Mouse (Mus musculus) heart, postnatal 0 days (tissue): ENCODE measurements around the gene Ptprn2. TPM values are rescaled to one million over a fixed set of nuclear protein-coding genes. Genes with fewer than 3 reads are reported as not detected.

ENCODE experiments used
- ATAC-seq: fragments of 200-750 bp; cut with Nextera tagmentation; 2 replicates; pipeline ENCODE4 v1.8.0; 2017; ENCODE audit warnings: low read depth, moderate number of reproducible peaks, moderate library complexity; ENCODE audit not compliant: insufficient read depth
- DNase-seq: peaks from one replicate; pipeline ENCODE4 v3.0.0-alpha.2; 2016; ENCODE audit warnings: low spot score
- H3K27ac ChIP-seq: fragments of 300-500 bp; sonication (generic); 2 replicates; pipeline ENCODE4 v1.5.1; 2014; ENCODE audit warnings: low read depth, mild to moderate bottlenecking
- H3K27me3 ChIP-seq: fragments of 300-500 bp; sonication (generic); 2 replicates; pipeline ENCODE4 v1.6.1; 2014; ENCODE audit warnings: low read length, mixed read lengths; ENCODE audit not compliant: control insufficient read depth, insufficient read depth
- H3K36me3 ChIP-seq: fragments of 300-500 bp; sonication (generic); replicated peaks from 2 replicates; pipeline ENCODE4 v1.6.1; 2014; ENCODE audit warnings: low read length, mixed read lengths; ENCODE audit not compliant: control insufficient read depth, insufficient read depth
- H3K4me1 ChIP-seq: fragments of 300-500 bp; sonication (generic); 2 replicates; pipeline ENCODE4 v1.6.1; 2014; ENCODE audit warnings: antibody characterized with exemption; ENCODE audit not compliant: control insufficient read depth, insufficient read depth
- H3K4me2 ChIP-seq: fragments of 300-500 bp; sonication (generic); 2 replicates; pipeline ENCODE4 v1.6.1; 2014; ENCODE audit warnings: low read depth, mild to moderate bottlenecking, low read length, moderate library complexity
- H3K4me3 ChIP-seq: fragments of 300-500 bp; sonication (generic); 2 replicates; pipeline ENCODE4 v1.5.1; 2014; ENCODE audit warnings: low read depth, low read length
- H3K9ac ChIP-seq: fragments of 300-500 bp; sonication (generic); replicated peaks from 2 replicates; pipeline ENCODE4 v1.6.1; 2014; ENCODE audit warnings: low read depth, low read length, mixed read lengths
- H3K9me3 ChIP-seq: fragments of 300-500 bp; sonication (generic); replicated peaks from 2 replicates; pipeline ENCODE4 v1.6.1; 2016; ENCODE audit warnings: low read length; ENCODE audit not compliant: control insufficient read depth
- CTCF ChIP-seq: IDR thresholded peaks from 2 replicates; pipeline ENCODE4 v1.5.1; 2016; ENCODE audit warnings: antibody characterized with exemption, control low read depth, low read depth
- EP300 ChIP-seq: IDR thresholded peaks from 2 replicates; pipeline ENCODE4 v1.6.1; 2016; ENCODE audit warnings: antibody characterized with exemption, low read depth
- WGBS: fragments of 180-500 bp; shearing (Covaris S2); extraction: QIAGEN DNeasy Blood & Tissue Kit; methylation state at CpG from one replicate; pipeline ENCODE4 v1.1.7; 2014; 5-methylcytosine and 5-hydroxymethylcytosine counted together
- polyA plus RNA-seq: library from polyadenylated mRNA; unstranded; fragments of >200 nt; fragmentation: Nextera tagmentation; extraction: Ambion mirVana; gene quantifications from 2 replicates; pipeline ENCODE4 v1.2.1, GENCODE M21; 2015
- total RNA-seq: library from RNA; depleted of rRNA; stranded (reverse); fragments of >200 nt; gene quantifications from 2 replicates; pipeline ENCODE4 v1.2.3, GENCODE M21; 2014; ENCODE audit warnings: low replicate concordance

The Ptprn2 gene
- total and polyA plus RNA-seq, 2 experiments from 2014 or later: not detected

- no peak overlapping the region for H3K4me2 ChIP-seq
- 52% methylated on average over 3 of the region's 3 CpGs for WGBS
- H3K4me3 ChIP-seq: no peak overlapping the region
- TF ChIP-seq EP300 (no peak), CTCF (no peak)
- H3K4me1 ChIP-seq: no peaks in the 10 kb centered on the region
- H3K36me3 ChIP-seq: no peaks in the 10 kb centered on the region
- H3K9ac ChIP-seq: no peak overlapping the region
- no peak overlapping the region for H3K27ac ChIP-seq
- DNase-seq: no peak
- H3K9me3 ChIP-seq: no peaks in the 10 kb centered on the region
- no peak for ATAC-seq
- H3K27me3 ChIP-seq: no peaks in the 10 kb centered on the region
These were observed 10.8 kb upstream of the Ptprn2 start for GRCm38 (mm10) chr12:116474676-116475075.

GRCm38 (mm10) chr12:116478771-116479170 lies 6.7 kb upstream of the Ptprn2 start:
- 31% methylated on average over 1 of the region's 1 CpGs for WGBS
- H3K4me1 ChIP-seq: no peaks in the 10 kb centered on the region
- H3K4me3 ChIP-seq: no peak overlapping the region
- TF ChIP-seq EP300 (no peak), CTCF (no peak)
- no peak overlapping the region for H3K27ac ChIP-seq
- ATAC-seq (no peak), DNase-seq (no peak)
- H3K9me3 ChIP-seq: no peaks in the 10 kb centered on the region
- H3K4me2 ChIP-seq: no peak overlapping the region
- no peaks in the 10 kb centered on the region for H3K27me3 ChIP-seq
- H3K9ac ChIP-seq: no peak overlapping the region
- no peaks in the 10 kb centered on the region for H3K36me3 ChIP-seq

- WGBS: 67% methylated on average over 1 of the region's 1 CpGs
- DNase-seq (no peak), ATAC-seq (no peak)
- Histone ChIP-seq H3K27ac (no peak overlapping the region), H3K27me3 (peaks cover 21% of the 10 kb centered on the region), H3K36me3 (no peaks in the 10 kb centered on the region), H3K4me2 (no peak overlapping the region), H3K4me3 (no peak overlapping the region), H3K4me1 (peaks cover 9% of the 10 kb centered on the region), H3K9me3 (no peaks in the 10 kb centered on the region), H3K9ac (no peak overlapping the region)
- TF ChIP-seq EP300: no peak
- no peak for TF ChIP-seq CTCF
These were observed 3.6 kb upstream of the Ptprn2 start for GRCm38 (mm10) chr12:116481921-116482320.

- ATAC-seq (no peak), DNase-seq (no peak)
- TF ChIP-seq CTCF (no peak), EP300 (no peak)
- Histone ChIP-seq H3K9me3 (no peaks in the 10 kb centered on the region), H3K27me3 (peaks cover 29% of the 10 kb centered on the region), H3K4me3 (no peak overlapping the region), H3K9ac (no peak overlapping the region), H3K27ac (no peak overlapping the region), H3K4me2 (no peak overlapping the region), H3K4me1 (peaks cover 9% of the 10 kb centered on the region), H3K36me3 (no peaks in the 10 kb centered on the region)
- 35% methylated on average over 2 of the region's 2 CpGs for WGBS
These were observed 1.9 kb upstream of the Ptprn2 start for GRCm38 (mm10) chr12:116483581-116483980.

- Histone ChIP-seq H3K9ac (no peak overlapping the region), H3K27ac (no peak overlapping the region), H3K36me3 (no peaks in the 10 kb centered on the region), H3K27me3 (peaks cover 29% of the 10 kb centered on the region), H3K4me1 (peaks cover 9% of the 10 kb centered on the region), H3K4me3 (no peak overlapping the region), H3K4me2 (no peak overlapping the region), H3K9me3 (no peaks in the 10 kb centered on the region)
- no peak for ATAC-seq
- 74% methylated on average over 8 of the region's 8 CpGs for WGBS
- no peak for DNase-seq
- TF ChIP-seq CTCF (no peak), EP300 (no peak)
These were observed 529 bp upstream of the Ptprn2 start for GRCm38 (mm10) chr12:116484991-116485390.

GRCm38 (mm10) chr12:116486404-116486730 lies 847 bp downstream of the Ptprn2 start:
- 4% methylated on average over 10 of the region's 10 CpGs for WGBS
- H3K27me3 ChIP-seq: peaks cover 29% of the 10 kb centered on the region
- peak overlapping the region; percentile 50 for H3K4me3 ChIP-seq
- H3K4me2 ChIP-seq: peak overlapping the region; percentile 87
- H3K9ac ChIP-seq: no peak overlapping the region
- no peaks in the 10 kb centered on the region for H3K36me3 ChIP-seq
- no peaks in the 10 kb centered on the region for H3K9me3 ChIP-seq
- no peak overlapping the region for H3K27ac ChIP-seq
- ATAC-seq (no peak), DNase-seq (no peak)
- TF ChIP-seq EP300 (no peak), CTCF (no peak)
- H3K4me1 ChIP-seq: peaks cover 9% of the 10 kb centered on the region
